Mouse (Mus musculus) urinary bladder, adult 2 months (tissue): ENCODE results near the gene Pik3r2. TPM values are rescaled to one million over a fixed set of nuclear protein-coding genes. Genes with fewer than 3 reads are reported as not detected.

ENCODE experiments used
- DNase-seq: peaks from one replicate; pipeline ENCODE4 v3.0.0; 2022; ENCODE audit warnings: low spot score
- polyA plus RNA-seq: library from polyadenylated mRNA; depleted of rRNA; stranded (reverse); fragments of >200 nt; gene quantifications from 2 replicates; pipeline ENCODE4 v1.2.3, GENCODE M21; 2012

The Pik3r2 gene
- polyA plus RNA-seq, 1 experiment = 57.3 TPM

DNA sequence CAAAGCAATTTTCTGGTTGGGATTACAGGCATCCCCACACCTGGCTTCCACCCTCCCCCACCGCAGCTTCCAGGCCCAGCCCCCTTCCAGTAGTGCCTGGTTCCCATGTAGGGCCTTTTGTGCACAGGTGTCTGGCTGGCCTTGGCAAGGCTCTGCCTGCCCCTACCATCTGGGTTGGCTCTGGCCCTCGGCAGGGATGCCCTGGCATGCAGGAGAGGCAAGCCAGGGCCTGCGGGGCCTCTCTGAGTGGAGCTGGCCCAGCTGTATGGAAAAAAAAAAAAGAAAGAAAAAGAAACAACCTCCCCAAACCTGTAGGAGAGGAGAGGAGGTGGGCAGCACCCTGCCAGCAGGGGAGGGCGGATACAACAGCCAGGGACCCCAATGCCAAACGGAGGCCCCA is 3.1 kb downstream of the Pik3r2 start:
- DNase-seq = no peak

DNA sequence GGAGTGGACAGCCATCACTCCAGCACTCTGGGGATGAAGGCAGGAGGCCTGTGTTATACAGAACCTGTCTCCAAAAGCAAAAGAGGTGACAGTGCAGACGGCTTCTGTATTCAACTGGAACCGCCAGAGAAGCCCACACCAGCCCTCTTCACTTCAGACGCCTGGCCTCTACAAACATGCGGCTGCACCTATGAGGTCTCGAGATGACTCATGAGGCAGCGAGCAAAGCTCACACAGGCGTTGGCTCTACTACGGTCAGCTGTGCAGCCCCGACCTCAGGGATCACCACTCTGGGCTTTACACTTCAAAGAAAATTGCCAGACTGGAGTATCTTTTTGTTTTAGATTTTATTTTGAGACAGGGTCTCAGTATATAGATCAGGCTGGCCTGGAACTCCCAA is 3.6 kb downstream of the Pik3r2 start:
- DNase-seq = no peak

DNA sequence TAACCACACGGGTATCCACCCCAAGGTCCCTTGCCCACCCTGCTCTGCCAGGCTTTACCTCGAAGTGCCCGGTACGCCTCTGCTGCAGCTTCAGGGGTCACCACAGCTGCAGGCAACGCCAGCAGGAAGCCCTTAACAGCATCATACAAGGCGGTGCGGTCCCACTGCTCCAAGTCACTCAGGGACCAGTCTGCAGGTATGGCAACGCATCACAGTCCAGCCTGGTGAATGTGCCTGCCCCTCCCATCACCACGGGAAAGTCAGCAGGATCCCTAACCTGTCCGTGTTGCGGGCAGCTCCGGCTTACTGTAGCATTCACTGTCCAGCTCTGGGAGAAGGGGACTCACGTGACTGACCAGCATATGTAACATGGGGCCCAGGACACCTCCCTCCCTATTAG is 4.4 kb downstream of the Pik3r2 start:
- DNase-seq = no peak

GRCm38 (mm10) chr8:70771217-70771616 is 5.3 kb downstream of the Pik3r2 start:
- no peak for DNase-seq

DNA sequence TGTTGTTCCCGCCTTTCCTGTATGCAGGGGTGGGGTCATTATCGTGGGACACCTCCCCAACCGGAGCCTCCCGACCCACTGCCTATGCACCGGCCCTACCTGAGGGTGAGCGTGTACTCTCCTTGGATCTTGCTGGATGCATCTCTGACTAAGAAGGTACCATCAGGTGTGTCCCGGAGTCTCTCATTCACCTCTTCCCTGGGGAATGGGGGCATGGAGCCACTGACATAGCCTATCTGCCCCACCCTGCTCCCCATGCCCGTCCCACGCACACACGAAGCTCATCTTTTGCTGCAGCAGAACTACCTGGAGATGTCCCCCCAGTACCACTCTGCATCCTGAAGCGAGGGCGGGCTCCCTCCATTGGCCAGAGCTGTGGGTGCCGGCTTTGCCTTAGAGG is 5.8 kb downstream of the Pik3r2 start:
- DNase-seq = no peak

DNA sequence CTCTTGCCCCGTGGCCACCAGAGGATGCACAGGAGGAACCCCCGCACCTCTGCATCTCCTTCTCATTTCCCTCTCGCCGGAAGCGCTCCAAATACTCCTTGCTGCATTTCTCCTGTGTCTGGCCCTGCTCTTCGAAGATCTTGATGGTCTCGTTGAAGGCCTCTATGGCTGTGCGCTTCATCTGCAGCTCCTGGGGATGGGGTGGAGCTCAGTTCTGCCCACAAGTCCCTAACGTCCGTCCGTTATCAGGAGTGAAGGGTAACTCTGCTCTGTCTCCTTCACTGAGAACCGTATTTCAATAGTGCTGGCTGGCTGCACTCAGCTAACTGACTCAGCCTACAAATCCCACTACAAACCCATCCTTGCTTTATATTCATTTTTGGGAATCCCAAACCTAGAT is 6.7 kb downstream of the Pik3r2 start:
- DNase-seq = no peak

DNA sequence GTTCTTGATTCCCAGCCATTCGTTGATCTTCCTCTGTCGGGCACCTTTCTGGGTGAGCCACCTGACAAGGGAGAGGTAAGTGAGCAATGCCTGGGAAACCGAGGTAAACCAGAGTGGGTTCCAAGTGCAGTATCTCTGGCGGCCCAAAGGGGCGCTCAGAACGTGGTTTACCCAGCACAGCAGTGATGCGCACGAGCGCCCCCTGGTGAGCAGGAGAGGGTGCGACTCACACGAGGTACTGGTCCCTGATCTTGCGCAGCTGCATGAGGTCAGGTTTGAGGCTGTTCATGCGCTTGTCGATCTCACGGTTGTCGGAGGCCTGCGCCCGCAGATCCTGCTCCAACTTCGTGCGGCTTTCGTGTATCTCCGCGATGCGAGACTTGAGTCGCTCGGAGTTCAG is 7.2 kb downstream of the Pik3r2 start:
- DNase-seq = peak; percentile 93

DNA sequence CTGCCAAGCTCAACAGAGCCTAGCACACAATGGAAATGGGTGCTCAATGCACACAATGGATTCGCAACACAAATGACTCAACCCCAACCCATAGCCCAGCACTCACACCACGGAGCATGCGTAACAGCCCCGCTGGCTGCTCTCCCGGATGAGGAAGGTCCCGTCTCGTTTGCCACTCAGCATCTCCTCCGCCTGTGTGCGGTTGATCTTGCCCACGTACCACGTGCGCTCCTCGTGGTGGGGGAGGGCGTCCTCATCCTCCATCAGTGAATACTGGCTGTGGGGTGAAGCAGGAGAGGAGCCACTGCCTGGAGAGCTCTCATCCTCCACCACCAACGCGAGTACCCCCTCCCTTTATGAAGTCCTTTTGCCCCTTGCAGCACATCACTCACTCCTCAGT is 7.6 kb downstream of the Pik3r2 start:
- no peak for DNase-seq

GRCm38 (mm10) chr8:70768231-70768776 is 8.2 kb downstream of the Pik3r2 start:
- DNase-seq = no peak

DNA sequence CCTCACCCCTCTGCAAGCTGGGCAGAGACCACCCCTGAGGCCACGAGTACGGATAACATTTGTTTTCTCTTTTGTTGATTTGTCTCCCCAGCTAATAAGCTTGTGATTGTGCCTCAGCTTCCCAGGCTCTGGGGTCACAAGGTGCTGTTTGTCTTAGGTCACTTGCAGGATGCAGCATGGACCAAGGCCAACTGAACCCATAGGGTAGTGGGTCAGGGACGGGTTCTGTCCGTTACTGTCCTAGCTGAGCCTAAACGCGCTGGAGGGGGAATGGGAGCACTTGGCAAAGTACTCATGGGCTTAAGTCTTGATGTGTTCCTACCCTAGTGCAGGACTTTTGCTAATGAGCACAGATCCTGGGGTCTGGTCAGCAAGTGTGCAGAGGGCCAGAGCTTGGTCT is 9.0 kb downstream of the Pik3r2 start:
- no peak for DNase-seq

GRCm38 (mm10) chr8:70766571-70767440 is 9.7 kb downstream of the Pik3r2 start:
- DNase-seq = no peak

GRCm38 (mm10) chr8:70765838-70766570 is 10.5 kb downstream of the Pik3r2 start:
- no peak for DNase-seq

- no peak for DNase-seq
Observed at GRCm38 (mm10) chr8:70765329-70765728, 11.2 kb downstream of the Pik3r2 start.

DNA sequence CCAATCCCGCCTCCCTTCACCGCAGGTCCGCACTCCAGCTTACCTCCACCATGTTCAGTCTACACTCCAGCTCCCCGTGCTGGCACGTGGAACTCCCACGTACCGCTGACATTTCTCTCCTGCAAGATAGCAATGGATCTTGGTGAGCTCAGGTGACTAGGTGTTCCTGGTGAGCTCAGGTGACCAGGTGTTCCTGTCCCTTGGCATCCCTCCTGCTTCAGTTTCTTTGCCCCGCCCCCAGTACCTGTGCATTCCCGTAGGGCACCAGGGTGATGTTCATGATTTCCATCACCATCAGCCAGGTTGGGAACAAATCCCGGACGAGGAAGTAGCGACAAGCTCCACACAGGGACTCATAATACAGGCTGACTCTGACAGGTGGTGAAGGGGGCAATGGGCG is 11.8 kb downstream of the Pik3r2 start:
- no peak for DNase-seq

DNA sequence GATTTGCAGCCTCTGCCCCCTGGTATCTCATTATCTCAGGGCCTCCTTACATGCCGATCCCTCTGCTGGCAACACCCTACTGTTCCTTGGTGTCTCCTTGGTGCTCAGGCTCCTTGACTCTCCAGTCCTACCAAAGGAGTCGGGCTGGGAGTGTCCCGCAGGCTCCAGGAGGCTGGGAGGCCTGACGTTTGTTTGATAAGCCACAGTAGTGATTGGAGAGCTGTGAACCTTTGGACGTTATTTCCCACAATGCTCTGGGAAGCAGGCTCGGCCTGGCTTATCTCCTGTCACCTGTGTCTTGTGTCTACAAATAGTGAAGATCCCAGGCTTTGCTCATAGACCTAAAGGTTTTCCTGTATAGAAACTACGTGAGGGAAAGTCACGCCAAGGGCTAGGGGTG is 12.5 kb downstream of the Pik3r2 start:
- DNase-seq = no peak

DNA sequence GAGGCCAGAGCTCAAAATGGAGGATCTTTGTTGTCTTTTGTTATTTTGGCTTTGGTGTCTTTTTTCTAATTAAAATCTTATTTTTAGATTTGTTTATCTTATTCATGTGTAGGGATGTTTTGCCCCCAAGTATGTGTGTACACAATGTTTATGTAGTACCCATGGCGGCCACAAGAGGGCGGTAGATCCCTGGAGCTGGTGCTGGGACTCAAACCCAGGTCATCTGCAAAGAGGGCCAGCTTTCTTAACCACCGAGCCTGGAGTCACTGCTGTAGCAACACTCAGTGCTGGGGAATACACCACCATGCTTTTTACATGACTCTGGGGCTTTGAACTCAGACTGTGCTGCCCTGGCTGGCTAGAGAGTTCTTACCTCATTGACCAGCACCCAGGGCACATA is 13.2 kb downstream of the Pik3r2 start:
- no peak for DNase-seq

DNA sequence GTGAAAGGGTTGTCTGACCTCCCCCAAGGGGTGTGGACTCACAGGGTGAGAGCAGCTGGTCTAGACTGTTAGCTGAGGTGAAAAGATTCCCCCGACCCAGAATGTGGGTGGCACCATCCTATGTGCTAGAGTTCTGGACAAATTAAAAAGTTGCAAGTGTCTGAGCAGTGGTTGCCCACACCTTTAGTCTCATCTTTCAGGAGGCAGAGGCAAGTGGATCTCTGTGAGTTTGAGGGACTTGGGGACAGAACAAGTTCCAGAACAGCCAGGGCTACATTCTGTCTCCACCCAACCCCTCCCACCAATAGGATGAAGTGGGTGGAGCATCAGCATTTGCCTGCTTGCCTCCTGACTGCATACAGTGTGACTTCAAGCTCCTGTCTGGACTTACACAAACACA is 14.4 kb downstream of the Pik3r2 start:
- no peak for DNase-seq

DNA sequence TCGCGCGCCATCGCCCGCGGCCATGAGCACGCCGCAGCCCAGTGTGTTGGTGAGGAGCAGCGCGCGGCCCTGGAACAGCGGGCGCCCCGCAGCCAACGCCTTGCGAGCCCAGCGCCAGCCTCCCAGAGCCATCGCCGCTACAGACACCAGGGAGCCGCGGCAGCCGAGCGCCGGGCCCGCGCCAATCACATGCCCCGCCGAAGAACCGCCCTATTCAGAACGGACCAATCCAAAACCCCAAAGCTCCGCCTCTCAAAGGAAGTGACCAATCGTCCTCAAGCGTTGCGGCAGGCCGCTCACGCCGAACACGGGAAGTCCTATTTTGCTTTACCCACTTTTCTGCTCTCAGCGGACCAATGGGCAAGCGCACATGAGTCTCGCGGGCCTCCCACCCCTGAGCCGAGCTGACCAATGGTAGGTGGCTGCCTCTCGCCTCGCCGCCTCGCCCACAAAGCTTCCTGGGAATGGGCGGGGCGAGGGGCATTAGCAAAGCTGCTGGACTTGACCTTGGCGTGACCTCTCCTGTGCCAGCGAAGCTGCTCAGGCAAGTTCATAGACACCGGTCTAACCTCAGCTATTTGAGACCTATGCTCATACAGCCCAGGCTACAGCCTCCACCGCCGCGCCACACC is 15.6 kb downstream of the Pik3r2 start, which contains the start of gene Mpv17l2:
Mpv17l2 (minus strand) TSS at position 172 of the 632 bp plus-strand sequence.
- DNase-seq = peak; percentile 77

- DNase-seq = no peak
Observed at GRCm38 (mm10) chr8:70760350-70760749, 16.2 kb downstream of the Pik3r2 start.

GRCm38 (mm10) chr8:70758616-70759561 is 17.6 kb downstream of the Pik3r2 start:
- DNase-seq = no peak

DNA sequence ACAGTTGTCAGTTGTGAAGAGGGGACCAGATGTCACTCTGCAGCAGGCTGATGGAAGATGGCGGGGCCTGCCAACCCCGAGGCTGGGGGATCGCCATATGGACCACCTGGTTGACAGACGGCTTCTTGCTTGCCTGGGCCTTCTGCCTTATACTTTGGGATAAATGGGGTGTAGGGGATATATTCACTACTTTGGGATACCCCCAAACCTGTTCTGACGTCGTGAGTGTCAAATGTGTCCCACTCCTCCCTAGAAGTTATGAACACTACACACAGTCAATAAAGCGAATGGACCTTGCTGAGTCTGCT is 18.3 kb downstream of the Pik3r2 start:
- DNase-seq = peak; percentile 16
